Mouse (Mus musculus) liver, postnatal 0 days (tissue): ENCODE results near the gene Stradb.
A peak's percentile ranks its signal among the peaks of the same experiment; 100 is the strongest.

Experiments used
- CTCF ChIP-seq: sonication (generic); IDR thresholded peaks from 2 replicates; pipeline ENCODE4 v1.5.1; 2016; ENCODE audit warnings: antibody characterized with exemption, low read depth
- EP300 ChIP-seq: IDR thresholded peaks from 2 replicates; pipeline ENCODE4 v1.6.1; 2016; ENCODE audit warnings: antibody characterized with exemption, low read depth, mild to moderate bottlenecking

DNA sequence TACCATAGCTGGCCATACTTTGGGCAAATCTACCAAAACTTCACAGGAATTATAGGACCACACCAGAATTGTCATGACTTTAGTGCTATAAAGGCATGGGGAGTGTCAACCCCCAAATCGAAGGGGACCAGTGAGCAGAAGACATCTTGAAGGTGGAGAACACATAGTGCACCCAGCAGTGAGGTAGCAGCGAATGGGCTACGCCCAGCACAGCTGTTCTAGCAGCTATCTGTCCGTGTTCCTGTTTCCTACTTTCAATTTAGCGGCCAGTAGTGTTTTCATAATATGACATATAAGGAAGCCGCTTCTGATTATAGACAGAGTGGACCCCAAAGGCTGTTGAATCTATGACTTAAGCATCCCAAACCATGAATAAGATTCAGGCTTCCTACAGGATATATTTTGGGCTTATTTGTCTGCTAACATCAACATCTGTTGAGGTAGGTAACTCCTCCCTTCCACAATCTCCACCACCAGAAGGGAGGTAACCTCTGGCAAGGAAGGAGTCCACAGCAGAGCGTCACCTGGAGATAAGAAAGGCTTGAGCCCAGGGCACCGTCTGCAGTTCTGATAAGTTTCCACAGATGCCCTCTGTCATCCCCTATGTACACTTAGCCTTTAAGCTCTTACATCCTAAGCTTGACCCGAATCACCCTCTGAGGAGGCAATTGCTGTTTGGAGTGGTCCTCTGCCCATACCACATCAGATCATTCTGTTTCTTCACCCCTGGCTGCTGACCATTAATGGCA lies 19.5 kb upstream of the Stradb start:
- 0 out of 2 replicates have a peak, but pooled peaks have one; percentile 10 for TF ChIP-seq CTCF
- peak; percentile 100 for TF ChIP-seq EP300
